Mouse (Mus musculus): Measurements from ENCODE around the gene Cyb5b. TPM values are rescaled to one million over a fixed set of nuclear protein-coding genes. Genes with fewer than 3 reads are reported as not detected.

The Cyb5b gene
- polyA plus RNA-seq, 1 experiment: 157 TPM

DNA sequence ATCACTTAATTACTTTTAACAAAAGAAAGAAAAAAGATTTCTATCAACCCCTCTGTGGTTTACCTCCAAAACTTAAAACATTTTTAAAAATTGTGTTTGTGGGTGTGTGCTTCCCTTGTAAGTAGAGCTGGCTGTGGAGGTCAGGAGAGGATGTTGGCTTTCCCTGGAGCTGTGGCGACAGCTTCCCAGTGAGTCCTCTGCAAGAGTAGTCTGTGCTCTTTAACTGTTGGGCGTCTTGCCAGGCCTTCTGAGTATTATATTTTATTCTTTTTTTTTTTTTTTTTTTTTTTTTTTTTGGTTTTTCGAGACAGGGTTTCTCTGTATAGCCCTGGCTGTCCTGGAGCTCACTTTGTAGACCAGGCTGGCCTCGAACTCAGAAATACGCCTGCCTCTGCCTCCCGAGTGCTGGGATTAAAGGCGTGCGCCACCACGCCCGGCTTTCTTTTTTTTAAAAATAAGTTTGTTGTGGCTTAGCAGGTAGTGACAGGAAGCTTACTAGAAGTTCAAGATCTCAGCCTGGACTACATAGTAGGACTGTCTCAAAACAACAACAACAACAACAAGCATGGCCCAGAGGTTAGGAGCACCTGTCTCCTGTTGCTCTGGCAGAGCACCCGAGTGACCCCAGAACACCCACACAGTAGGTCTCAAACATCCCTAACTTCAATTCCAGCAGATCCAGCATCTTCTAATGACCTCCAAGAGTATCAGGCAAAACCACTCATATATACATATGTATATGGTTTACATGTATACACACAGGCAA is 38.9 kb upstream of the Cyb5b start:
- TF ChIP-seq CTCF (IDR thresholded peaks at IDR 0.05; ENCODE audit: extremely low read depth, insufficient read length, insufficient replicate concordance, low read depth, low read length) (no peak), POLR2A (IDR thresholded peaks at IDR 0.05; ENCODE audit: low read depth, low read length) (no peak)
- H3K27me3 ChIP-seq (ENCODE audit: control insufficient read depth, insufficient read depth, low read length): no peaks in the 10 kb centered on the region
- no peaks in the 10 kb centered on the region for H3K36me3 ChIP-seq (ENCODE audit: control insufficient read depth, insufficient read depth, low read length)
- no peak overlapping the region for H3K4me3 ChIP-seq (ENCODE audit: low read depth, low read length)
- H3K27ac ChIP-seq (ENCODE audit: insufficient read depth, low read depth, low read length): no peak overlapping the region
- whole genome bisulfite sequencing: 84% methylated on average over 10 of the region's 11 CpGs
- H3K4me1 ChIP-seq (ENCODE audit: control insufficient read depth, insufficient read depth, insufficient read length, low read length): peaks cover 7% of the 10 kb centered on the region; the same call in 1 of the 2 replicates

- Histone ChIP-seq H3K36me3 (ENCODE audit: control insufficient read depth, insufficient read depth, low read length) (no peaks in the 10 kb centered on the region), H3K27ac (ENCODE audit: insufficient read depth, low read depth, low read length) (no peak overlapping the region), H3K4me3 (ENCODE audit: low read depth, low read length) (no peak overlapping the region), H3K4me1 (ENCODE audit: control insufficient read depth, insufficient read depth, insufficient read length, low read length) (peaks cover 15% of the 10 kb centered on the region), H3K27me3 (ENCODE audit: control insufficient read depth, insufficient read depth, low read length) (no peaks in the 10 kb centered on the region)
- TF ChIP-seq CTCF (IDR thresholded peaks at IDR 0.05; ENCODE audit: extremely low read depth, insufficient read length, insufficient replicate concordance, low read depth, low read length) (no peak), POLR2A (IDR thresholded peaks at IDR 0.05; ENCODE audit: low read depth, low read length) (no peak)
- WGBS: 79% methylated on average over 4 of the region's 4 CpGs
These were observed 37.2 kb upstream of the Cyb5b start for GRCm38 (mm10) chr8:107113209-107113608.

- Histone ChIP-seq H3K27ac (ENCODE audit: insufficient read depth, low read depth, low read length) (peak overlapping the region; percentile 49; the same call in 1 of the 2 replicates), H3K4me3 (ENCODE audit: low read depth, low read length) (peak overlapping the region; percentile 25)
- 31% methylated on average over 19 of the region's 19 CpGs for WGBS
These were observed 36.1 kb upstream of the Cyb5b start for GRCm38 (mm10) chr8:107114150-107115007.

DNA sequence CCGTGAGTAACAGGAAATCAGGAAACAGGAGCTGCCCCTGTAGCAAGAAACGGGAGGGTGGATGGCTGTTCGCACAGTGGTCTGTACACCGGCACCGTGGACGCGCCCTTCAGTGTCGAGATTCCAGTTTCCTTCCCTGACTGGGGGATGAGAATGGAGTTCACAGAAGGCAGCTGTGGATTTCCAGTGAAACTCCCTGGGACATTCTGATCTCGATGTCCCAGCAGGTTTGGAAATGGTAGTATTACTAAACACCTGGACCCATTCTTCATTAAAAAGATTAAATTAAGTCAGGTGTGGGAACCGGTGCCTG is 35.5 kb upstream of the Cyb5b start:
- TF ChIP-seq CTCF (IDR thresholded peaks at IDR 0.05; ENCODE audit: extremely low read depth, insufficient read length, insufficient replicate concordance, low read depth, low read length) (no peak), POLR2A (IDR thresholded peaks at IDR 0.05; ENCODE audit: low read depth, low read length) (no peak)
- H3K27ac ChIP-seq (ENCODE audit: insufficient read depth, low read depth, low read length): peak overlapping the region; percentile 49; the same call in 1 of the 2 replicates
- H3K27me3 ChIP-seq (ENCODE audit: control insufficient read depth, insufficient read depth, low read length): no peaks in the 10 kb centered on the region
- WGBS: 39% methylated on average over 10 of the region's 10 CpGs
- peak overlapping the region; percentile 25; the same call in 1 of the 2 replicates for H3K4me3 ChIP-seq (ENCODE audit: low read depth, low read length)
- H3K4me1 ChIP-seq (ENCODE audit: control insufficient read depth, insufficient read depth, insufficient read length, low read length): peaks cover 24% of the 10 kb centered on the region
- H3K36me3 ChIP-seq (ENCODE audit: control insufficient read depth, insufficient read depth, low read length): no peaks in the 10 kb centered on the region

More at GRCm38 (mm10) chr8:107114150-107115007, 36.1 kb upstream of the Cyb5b start:
- Histone ChIP-seq H3K36me3 (ENCODE audit: control insufficient read depth, insufficient read depth, low read length) (no peaks in the 10 kb centered on the region), H3K27me3 (ENCODE audit: control insufficient read depth, insufficient read depth, low read length) (no peaks in the 10 kb centered on the region), H3K4me1 (ENCODE audit: control insufficient read depth, insufficient read depth, insufficient read length, low read length) (peaks cover 20% of the 10 kb centered on the region)
- TF ChIP-seq CTCF (IDR thresholded peaks at IDR 0.05; ENCODE audit: extremely low read depth, insufficient read length, insufficient replicate concordance, low read depth, low read length) (no peak), POLR2A (IDR thresholded peaks at IDR 0.05; ENCODE audit: low read depth, low read length) (no peak)

- Histone ChIP-seq H3K4me1 (ENCODE audit: control insufficient read depth, insufficient read depth, insufficient read length, low read length) (peaks cover 24% of the 10 kb centered on the region), H3K27me3 (ENCODE audit: control insufficient read depth, insufficient read depth, low read length) (no peaks in the 10 kb centered on the region), H3K27ac (ENCODE audit: insufficient read depth, low read depth, low read length) (peak overlapping the region; percentile 86), H3K36me3 (ENCODE audit: control insufficient read depth, insufficient read depth, low read length) (no peaks in the 10 kb centered on the region), H3K4me3 (ENCODE audit: low read depth, low read length) (no peak overlapping the region)
- 3% methylated on average over 11 of the region's 11 CpGs for WGBS
- peak; percentile 71; the same call in 1 of the 2 replicates for TF ChIP-seq CTCF (IDR thresholded peaks at IDR 0.05; ENCODE audit: extremely low read depth, insufficient read length, insufficient replicate concordance, low read depth, low read length)
- no peak for TF ChIP-seq POLR2A (IDR thresholded peaks at IDR 0.05; ENCODE audit: low read depth, low read length)
These were observed 34.4 kb upstream of the Cyb5b start for GRCm38 (mm10) chr8:107116023-107116422.

DNA sequence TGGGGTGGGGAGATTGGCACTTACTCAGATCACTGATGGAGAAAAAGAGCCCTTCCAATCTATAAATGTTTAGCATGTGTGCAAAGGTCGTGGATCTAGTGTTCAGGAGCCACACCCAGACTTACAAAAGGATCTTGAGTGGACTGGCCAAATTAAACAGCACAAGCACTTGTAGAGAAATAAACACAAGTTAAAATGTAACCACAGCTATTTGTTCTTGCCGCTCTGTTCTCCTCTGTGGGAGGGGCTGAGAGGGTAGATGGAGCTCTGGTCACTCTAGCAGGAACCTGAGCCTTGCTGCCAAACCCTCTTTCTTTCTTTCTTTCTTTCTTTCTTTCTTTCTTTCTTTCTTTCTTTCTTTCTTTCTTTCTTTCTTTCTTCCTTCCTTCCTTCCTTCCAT is 33.4 kb upstream of the Cyb5b start:
- Histone ChIP-seq H3K4me1 (ENCODE audit: control insufficient read depth, insufficient read depth, insufficient read length, low read length) (peaks cover 24% of the 10 kb centered on the region), H3K27ac (ENCODE audit: insufficient read depth, low read depth, low read length) (no peak overlapping the region), H3K36me3 (ENCODE audit: control insufficient read depth, insufficient read depth, low read length) (no peaks in the 10 kb centered on the region), H3K4me3 (ENCODE audit: low read depth, low read length) (no peak overlapping the region), H3K27me3 (ENCODE audit: control insufficient read depth, insufficient read depth, low read length) (no peaks in the 10 kb centered on the region)
- TF ChIP-seq POLR2A (IDR thresholded peaks at IDR 0.05; ENCODE audit: low read depth, low read length) (no peak), CTCF (IDR thresholded peaks at IDR 0.05; ENCODE audit: extremely low read depth, insufficient read length, insufficient replicate concordance, low read depth, low read length) (no peak)
- whole genome bisulfite sequencing: 4% methylated on average over 2 of the region's 2 CpGs

- Histone ChIP-seq H3K27me3 (ENCODE audit: control insufficient read depth, insufficient read depth, low read length) (no peaks in the 10 kb centered on the region), H3K27ac (ENCODE audit: insufficient read depth, low read depth, low read length) (peak overlapping the region; percentile 89), H3K36me3 (ENCODE audit: control insufficient read depth, insufficient read depth, low read length) (no peaks in the 10 kb centered on the region), H3K4me3 (ENCODE audit: low read depth, low read length) (no peak overlapping the region), H3K4me1 (ENCODE audit: control insufficient read depth, insufficient read depth, insufficient read length, low read length) (peaks cover 24% of the 10 kb centered on the region)
- TF ChIP-seq POLR2A (IDR thresholded peaks at IDR 0.05; ENCODE audit: low read depth, low read length): no peak; the same call in 1 of the 2 replicates
- no peak for TF ChIP-seq CTCF (IDR thresholded peaks at IDR 0.05; ENCODE audit: extremely low read depth, insufficient read length, insufficient replicate concordance, low read depth, low read length)
- WGBS: 21% methylated on average over 7 of the region's 7 CpGs
These were observed 31.6 kb upstream of the Cyb5b start for GRCm38 (mm10) chr8:107118803-107119233.

Data from small intestine, adult 2 months (tissue).